ENCODE assay signal across 9 mouse cellular contexts in genomic region chr14:55780736-55781135, GRCm38 (mm10). TPM values are rescaled to one million over a fixed set of nuclear protein-coding genes. Genes with fewer than 3 reads are reported as not detected.
A peak's percentile ranks its signal among the peaks of the same experiment; 100 is the strongest.
DNase-seq lines count a peak whose midpoint lies in the region; ATAC-seq lines count a peak whose summit lies in the region.
"Had no signal": no experiment of that assay in that cellular context is flagged by ENCODE, and none has a peak within 500 bp of the region (broad histone marks: within the 10 kb centered on the region; RNA-seq: fewer than 3 reads in every experiment).

No protein-coding gene starts in this region.

- H3K27ac ChIP-seq in heart, embryonic 10.5 days = no peak overlapping the region
- no peak overlapping the region for H3K27ac ChIP-seq in limb, embryonic 11.5 days (replicated peaks; ENCODE audit: low read depth, low read length)
- no peak overlapping the region for H3K27ac ChIP-seq in limb, embryonic 10.5 days
- H3K27ac ChIP-seq: embryonic facial prominence, embryonic 12.5 days had no signal

- 0 out of 2 replicates have a peak overlapping the region, but pooled peaks have one; percentile 35 for H3K4me2 ChIP-seq in limb, embryonic 11.5 days (ENCODE audit: low read depth, severe bottlenecking)

- peaks cover 5% of the 10 kb centered on the region; the same call in 1 of the 2 replicates for H3K36me3 ChIP-seq in heart, embryonic 10.5 days
- H3K36me3 ChIP-seq in limb, embryonic 11.5 days (ENCODE audit: control insufficient read depth, insufficient read depth, low read length) = no peaks in the 10 kb centered on the region
- H3K36me3 ChIP-seq in limb, embryonic 10.5 days = 0 out of 2 replicates have a peak, but pooled peaks cover 15% of the 10 kb centered on the region
- H3K36me3 ChIP-seq: embryonic facial prominence, embryonic 12.5 days had no signal

- 82% methylated on average over 11 of the region's 11 CpGs for WGBS in heart, embryonic 10.5 days
- WGBS in limb, embryonic 11.5 days = 78% methylated on average over 11 of the region's 11 CpGs
- 80% methylated on average over 11 of the region's 11 CpGs for WGBS in limb, embryonic 10.5 days

- peak overlapping the region; percentile 1; the same call in 1 of the 2 replicates for H3K9ac ChIP-seq in limb, embryonic 11.5 days (ENCODE audit: low read length)
- H3K9ac ChIP-seq: forebrain, postnatal 0 days had no signal

- DNase-seq in heart, adult 11 months = peak; percentile 92
- DNase-seq in heart, embryonic 10.5 days (ENCODE audit: low spot score) = no peak
- DNase-seq in limb, embryonic 11.5 days (ENCODE audit: low spot score) = no peak
- no peak for DNase-seq in limb, embryonic 10.5 days (ENCODE audit: low spot score)
- peak; percentile 3 for DNase-seq in urinary bladder, postnatal 25 days (ENCODE audit: low spot score)
- no peak for DNase-seq in urinary bladder, adult 2 months (ENCODE audit: low spot score)
- DNase-seq in right cerebral cortex, postnatal 25 days = no peak

- H3K27me3 ChIP-seq in heart, embryonic 10.5 days (ENCODE audit: insufficient read depth, poor library complexity, severe bottlenecking) = peaks cover 55% of the 10 kb centered on the region
- H3K27me3 ChIP-seq in limb, embryonic 11.5 days (ENCODE audit: control insufficient read depth, insufficient read depth, low read length) = peaks cover 5% of the 10 kb centered on the region; the same call in 1 of the 2 replicates
- H3K27me3 ChIP-seq in limb, embryonic 10.5 days (ENCODE audit: low read depth, poor library complexity, severe bottlenecking) = peaks cover 52% of the 10 kb centered on the region

- H3K4me3 ChIP-seq in heart, embryonic 10.5 days = no peak overlapping the region
- no peak overlapping the region; the same call in 1 of the 2 replicates for H3K4me3 ChIP-seq in limb, embryonic 11.5 days (ENCODE audit: low read depth, low read length)
- H3K4me3 ChIP-seq in limb, embryonic 10.5 days = no peak overlapping the region

- peaks cover 54% of the 10 kb centered on the region for H3K4me1 ChIP-seq in heart, embryonic 10.5 days
- H3K4me1 ChIP-seq in limb, embryonic 11.5 days (ENCODE audit: control insufficient read depth, insufficient read depth, low read length) = peaks cover 15% of the 10 kb centered on the region
- peaks cover 52% of the 10 kb centered on the region for H3K4me1 ChIP-seq in limb, embryonic 10.5 days

- no peaks in the 10 kb centered on the region for H3K9me3 ChIP-seq in heart, embryonic 10.5 days
- H3K9me3 ChIP-seq in limb, embryonic 11.5 days (ENCODE audit: control insufficient read depth, low read length) = no peaks in the 10 kb centered on the region
- no peaks in the 10 kb centered on the region for H3K9me3 ChIP-seq in limb, embryonic 10.5 days (replicated peaks)
- H3K9me3 ChIP-seq: embryonic facial prominence, embryonic 12.5 days had no signal

- ATAC-seq in limb, embryonic 11.5 days (ENCODE audit: insufficient number of reproducible peaks, low FRiP score, low TSS enrichment, low read depth) = no peak; the same call in 1 of the 2 replicates

RNA-seq across cellular contexts. Expression of gene Adcy4, which starts 3.2 kb away (rescaled TPM):
- polyA plus RNA-seq in heart, embryonic 10.5 days (2016; fragmentation: Nextera tagmentation; extraction: Ambion mirVana) = 14.5 and 18.1 TPM in 2 replicates
- polyA plus RNA-seq in limb, embryonic 11.5 days (2014; fragmentation: Nextera tagmentation; extraction: Ambion mirVana) = 13.2 and 15.0 TPM in 2 replicates
- 7.7 and 13.3 TPM in 2 replicates for polyA plus RNA-seq in limb, embryonic 10.5 days (2016; fragmentation: Nextera tagmentation; extraction: Ambion mirVana)
- polyA plus RNA-seq in urinary bladder, adult 2 months (2012; rRNA removed) = 7.2 and 9.4 TPM in 2 replicates

RNA-seq across cellular contexts. Expression of gene Ripk3, which starts 7.9 kb away (rescaled TPM):
- polyA plus RNA-seq in heart, embryonic 10.5 days (2016; fragmentation: Nextera tagmentation; extraction: Ambion mirVana) = 20.0 and 32.0 TPM in 2 replicates
- polyA plus RNA-seq in limb, embryonic 11.5 days (2014; fragmentation: Nextera tagmentation; extraction: Ambion mirVana) = 26.3 and 30.8 TPM in 2 replicates
- polyA plus RNA-seq in limb, embryonic 10.5 days (2016; fragmentation: Nextera tagmentation; extraction: Ambion mirVana) = 25.3 and 29.3 TPM in 2 replicates
- polyA plus RNA-seq in urinary bladder, adult 2 months (2012; rRNA removed) = 7.0 and 8.9 TPM in 2 replicates

RNA-seq across cellular contexts. Expression of gene Ltb4r1, which starts 15.0 kb away (rescaled TPM):
- polyA plus RNA-seq in heart, embryonic 10.5 days (2016; fragmentation: Nextera tagmentation; extraction: Ambion mirVana) = 0.53 and 0.79 TPM in 2 replicates
- polyA plus RNA-seq in limb, embryonic 11.5 days (2014; fragmentation: Nextera tagmentation; extraction: Ambion mirVana) = 0.17 TPM in 1 of 2 replicates, not detected in the other
- polyA plus RNA-seq in limb, embryonic 10.5 days (2016; fragmentation: Nextera tagmentation; extraction: Ambion mirVana) = 0.14 and 0.26 TPM in 2 replicates
- polyA plus RNA-seq in urinary bladder, adult 2 months (2012; rRNA removed) = 1.6 and 1.7 TPM in 2 replicates

RNA-seq across cellular contexts. Expression of gene Ltb4r2, which starts 19.5 kb away (rescaled TPM):
- polyA plus RNA-seq in heart, embryonic 10.5 days (2016; fragmentation: Nextera tagmentation; extraction: Ambion mirVana) = 0.44 and 1.1 TPM in 2 replicates
- 0.39 and 0.68 TPM in 2 replicates for polyA plus RNA-seq in limb, embryonic 11.5 days (2014; fragmentation: Nextera tagmentation; extraction: Ambion mirVana)
- polyA plus RNA-seq in limb, embryonic 10.5 days (2016; fragmentation: Nextera tagmentation; extraction: Ambion mirVana) = 0.23 and 0.30 TPM in 2 replicates
- 0.06 TPM in 2 replicates for polyA plus RNA-seq in urinary bladder, adult 2 months (2012; rRNA removed)

RNA-seq across cellular contexts. Expression of gene Cideb, which starts 22.5 kb away (rescaled TPM):
- polyA plus RNA-seq in heart, embryonic 10.5 days (2016; fragmentation: Nextera tagmentation; extraction: Ambion mirVana) = 1.4 and 2.0 TPM in 2 replicates
- polyA plus RNA-seq in limb, embryonic 11.5 days (2014; fragmentation: Nextera tagmentation; extraction: Ambion mirVana) = 0.37 TPM in 1 of 2 replicates, not detected in the other
- 0.24 TPM in 1 of 2 replicates, not detected in the other for polyA plus RNA-seq in limb, embryonic 10.5 days (2016; fragmentation: Nextera tagmentation; extraction: Ambion mirVana)
- 0.18 and 0.25 TPM in 2 replicates for polyA plus RNA-seq in urinary bladder, adult 2 months (2012; rRNA removed)

Comparison
In these comparisons a context has a peak if more than half of its experiments do, and no peak if none do; other contexts are left out.
1. DNase-seq: peak in heart, adult 11 months (single experiment) and urinary bladder, postnatal 25 days (single experiment); none in heart, embryonic 10.5 days (single experiment), limb, embryonic 11.5 days (single experiment), limb, embryonic 10.5 days (single experiment), urinary bladder, adult 2 months (single experiment) and right cerebral cortex, postnatal 25 days (single experiment).